Mouse (Mus musculus): ENCODE data around the gene Tmem33.

DNA sequence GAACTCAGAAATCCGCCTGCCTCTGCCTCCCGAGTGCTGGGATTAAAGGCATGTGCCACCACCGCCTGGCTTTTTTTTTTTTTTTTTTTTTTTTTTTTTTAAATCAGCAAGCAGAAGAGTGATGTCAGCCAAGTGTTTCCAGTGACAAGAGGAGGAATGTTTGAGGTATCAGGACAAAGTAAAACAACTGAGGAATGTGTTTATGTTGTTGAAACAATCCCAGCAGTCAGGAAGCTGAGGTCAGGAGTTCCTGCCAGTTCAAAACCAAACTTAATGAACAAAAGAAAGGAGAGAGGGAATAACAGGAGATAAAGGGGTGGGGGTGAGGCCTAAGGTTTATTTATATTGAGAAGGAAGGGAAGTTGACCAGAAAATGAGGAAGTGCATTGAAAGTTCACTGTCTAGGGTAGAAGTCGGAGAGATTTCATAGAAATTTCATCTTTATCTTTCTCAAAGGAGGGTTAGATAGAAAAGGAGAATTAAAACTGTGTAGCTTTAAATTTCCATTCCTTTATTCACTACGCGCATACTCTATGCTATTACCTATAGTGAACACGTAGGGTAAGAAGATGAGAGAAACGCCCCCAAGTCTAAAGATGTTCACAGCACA is 41.5 kb downstream of the Tmem33 start:
- no peak for TF ChIP-seq CTCF (IDR thresholded peaks at IDR 0.05; ENCODE audit: low read depth, low read length)
- no peak for TF ChIP-seq POLR2A (IDR thresholded peaks at IDR 0.05; ENCODE audit: borderline replicate concordance, low read depth, low read length)

Data from bone marrow macrophage, adult 2 months (primary cell).